Mouse (Mus musculus): ENCODE data around the gene Cers6.
A peak's percentile ranks its signal among the peaks of the same experiment; 100 is the strongest.

Cers6 gene

DNA sequence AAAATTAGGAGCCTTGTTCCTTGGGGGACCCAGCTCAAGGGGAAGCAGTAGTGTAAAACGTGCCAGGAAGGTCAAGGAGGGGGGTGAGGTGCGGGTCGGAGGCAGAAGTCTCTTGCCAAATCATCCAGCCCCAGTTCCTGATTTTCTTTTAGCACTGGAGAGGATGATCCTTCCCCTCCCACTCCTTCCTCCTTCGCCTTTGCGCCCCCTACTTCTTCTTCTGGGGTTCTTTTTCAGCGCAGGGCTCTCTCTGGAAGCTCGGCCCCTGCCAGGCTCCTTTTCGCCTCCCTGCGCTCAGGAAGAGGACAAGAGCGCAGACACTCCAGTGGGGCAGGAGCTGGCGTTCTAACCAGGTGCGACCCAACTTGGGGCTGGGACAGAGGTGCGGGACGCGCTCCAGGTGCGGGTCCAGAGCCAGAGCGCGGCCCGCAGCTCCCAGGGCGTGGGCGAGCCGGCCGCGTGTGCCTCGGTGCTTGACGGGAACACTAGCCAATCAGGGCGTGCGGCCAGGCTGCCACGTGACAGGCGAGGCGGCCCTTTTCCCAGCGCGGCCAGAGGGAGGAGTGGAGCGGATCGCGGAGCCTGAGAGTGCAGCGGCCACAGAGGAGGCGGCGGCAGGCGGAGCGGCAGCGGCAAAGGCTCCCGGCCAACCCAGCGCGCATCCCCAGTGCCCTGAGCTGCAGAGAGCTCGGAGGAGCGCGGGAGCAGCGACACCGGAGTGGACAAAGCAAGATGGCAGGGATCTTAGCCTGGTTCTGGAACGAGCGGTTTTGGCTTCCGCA lies at the start of gene Cers6:
Gene Cers6, plus strand, starts transcription at position 538 of the 782 bp plus-strand sequence.
- peak; percentile 94 for DNase-seq (ENCODE audit: low spot score)

DNA sequence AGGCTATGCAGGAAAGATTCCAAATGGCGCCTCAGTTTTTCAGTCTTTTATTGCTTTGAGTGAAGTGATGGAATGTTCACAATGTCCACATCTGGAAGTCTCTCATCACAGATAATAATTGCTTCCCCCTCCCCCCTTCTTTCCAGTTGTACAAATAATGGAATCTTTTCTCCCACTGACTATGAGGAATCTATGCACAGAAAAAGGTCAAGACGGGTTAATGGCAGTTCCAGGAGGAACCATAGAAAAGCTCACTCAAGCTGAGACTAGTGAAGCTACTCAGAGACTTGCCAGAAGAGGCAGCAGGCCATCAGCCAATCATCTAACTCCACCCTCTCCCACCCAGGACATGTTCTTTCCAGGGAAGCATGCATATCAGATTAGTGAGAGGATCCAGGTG lies 46.8 kb upstream of the Cers6 start:
- DNase-seq (ENCODE audit: low spot score): no peak

- DNase-seq (ENCODE audit: low spot score): no peak
Observed at GRCm38 (mm10) chr2:68819040-68819439, 42.2 kb upstream of the Cers6 start.

- DNase-seq (ENCODE audit: low spot score): no peak
Observed at GRCm38 (mm10) chr2:68822152-68822887, 38.9 kb upstream of the Cers6 start.

GRCm38 (mm10) chr2:68825326-68826020 lies 35.8 kb upstream of the Cers6 start:
- DNase-seq (ENCODE audit: low spot score): no peak

- DNase-seq (ENCODE audit: low spot score): no peak
Observed at GRCm38 (mm10) chr2:68843330-68843729, 17.9 kb upstream of the Cers6 start.

DNA sequence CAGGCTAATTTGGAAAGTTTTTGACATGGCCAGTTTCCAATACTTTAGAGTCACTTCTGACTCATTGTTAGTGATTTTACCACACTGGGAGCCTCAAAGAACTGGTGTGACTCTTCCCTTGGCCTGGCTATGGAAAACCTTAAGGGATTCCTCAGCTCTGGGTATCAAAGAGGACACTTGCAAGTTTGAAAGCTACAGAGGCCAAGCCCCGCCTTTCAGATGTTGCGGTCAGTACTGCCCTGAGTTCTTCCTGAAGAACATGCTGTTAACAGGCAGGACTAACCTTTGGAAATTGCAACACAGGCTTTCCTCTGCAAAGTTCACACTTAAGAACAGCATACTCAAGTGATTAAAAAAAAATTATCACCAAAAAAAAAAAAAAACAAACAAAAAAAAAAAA lies 16.7 kb upstream of the Cers6 start:
- DNase-seq (ENCODE audit: low spot score): no peak

GRCm38 (mm10) chr2:68845002-68845740 lies 16.1 kb upstream of the Cers6 start:
- DNase-seq (ENCODE audit: low spot score): no peak

GRCm38 (mm10) chr2:68860391-68860790 lies 850 bp upstream of the Cers6 start:
- DNase-seq (ENCODE audit: low spot score): no peak

DNA sequence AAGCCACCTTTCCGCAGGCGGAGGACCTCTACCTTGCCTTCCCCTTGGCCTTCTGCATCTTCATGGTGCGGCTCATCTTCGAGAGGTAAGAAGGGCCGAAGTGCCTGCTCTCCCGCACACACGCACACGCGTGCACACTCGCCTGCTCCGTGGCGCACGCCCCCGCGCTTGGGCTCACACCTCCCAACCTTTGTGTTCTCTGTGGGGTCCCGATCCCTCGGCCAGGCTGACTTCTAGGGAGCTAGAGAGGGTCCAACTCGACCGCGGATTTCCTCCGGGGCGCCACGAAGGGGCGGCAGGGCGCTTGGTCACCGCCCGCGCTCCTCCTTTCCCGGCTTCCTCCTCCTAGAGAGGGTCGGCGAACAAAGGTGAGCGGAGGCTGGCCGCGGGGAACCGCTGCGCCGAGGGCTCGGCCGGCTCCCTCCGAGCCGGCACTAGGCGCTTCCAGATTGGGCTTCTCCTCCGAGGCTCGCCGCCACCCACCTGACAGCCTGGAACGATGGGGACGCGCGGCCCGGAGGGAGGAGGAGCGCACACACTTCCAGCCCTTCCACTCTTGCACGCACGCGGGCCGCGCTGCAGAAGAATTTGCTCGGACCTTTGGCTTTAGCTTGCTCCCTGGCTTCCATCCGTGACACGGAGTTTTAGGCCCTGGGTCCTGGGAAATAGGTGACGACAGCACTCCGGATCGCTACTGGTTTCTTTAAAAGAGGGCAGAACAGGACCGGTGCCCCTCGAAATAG lies 651 bp downstream of the Cers6 start:
- DNase-seq (ENCODE audit: low spot score): peak; percentile 42

DNA sequence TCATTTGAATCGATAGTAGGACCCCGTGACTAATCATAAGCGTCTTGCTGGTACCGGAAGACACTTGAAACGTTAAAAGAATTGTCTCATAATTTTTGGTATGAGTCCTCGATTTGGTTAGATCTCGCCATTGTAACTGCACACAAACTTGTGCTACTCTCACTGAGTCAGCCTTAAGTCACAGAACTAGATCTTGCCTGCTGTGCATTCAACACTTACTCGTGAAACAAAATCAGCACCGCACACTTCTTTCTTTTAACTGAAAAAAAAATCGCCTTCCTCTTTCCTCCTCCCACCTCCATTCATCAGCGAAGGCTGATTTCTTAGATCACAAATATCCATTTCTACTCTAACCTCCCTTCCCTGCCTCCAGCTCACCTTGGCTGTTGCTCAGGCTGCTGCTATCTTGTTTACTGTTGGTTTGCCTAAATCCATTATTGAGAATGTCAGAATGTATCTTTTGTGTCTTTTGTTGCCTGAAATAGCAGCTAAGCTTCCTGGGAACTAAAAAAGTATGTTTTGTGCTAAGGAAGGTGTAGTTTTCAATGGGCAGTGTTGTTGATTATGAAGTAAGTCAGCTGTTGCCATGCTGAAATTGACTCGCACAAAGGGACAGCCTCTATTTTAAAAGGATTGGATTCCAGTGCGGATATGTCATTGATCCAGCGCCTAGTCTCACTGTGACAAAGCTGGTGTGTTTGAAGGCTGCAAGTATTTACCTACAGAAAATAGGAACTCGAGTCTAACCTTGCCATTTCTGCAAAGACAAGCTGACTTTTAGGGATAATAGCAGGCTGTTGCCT lies 1.4 kb downstream of the Cers6 start:
- DNase-seq (ENCODE audit: low spot score): peak; percentile 39

GRCm38 (mm10) chr2:68863561-68863960 lies 2.3 kb downstream of the Cers6 start:
- DNase-seq (ENCODE audit: low spot score): no peak

GRCm38 (mm10) chr2:68864366-68864765 lies 3.1 kb downstream of the Cers6 start:
- no peak for DNase-seq (ENCODE audit: low spot score)

DNA sequence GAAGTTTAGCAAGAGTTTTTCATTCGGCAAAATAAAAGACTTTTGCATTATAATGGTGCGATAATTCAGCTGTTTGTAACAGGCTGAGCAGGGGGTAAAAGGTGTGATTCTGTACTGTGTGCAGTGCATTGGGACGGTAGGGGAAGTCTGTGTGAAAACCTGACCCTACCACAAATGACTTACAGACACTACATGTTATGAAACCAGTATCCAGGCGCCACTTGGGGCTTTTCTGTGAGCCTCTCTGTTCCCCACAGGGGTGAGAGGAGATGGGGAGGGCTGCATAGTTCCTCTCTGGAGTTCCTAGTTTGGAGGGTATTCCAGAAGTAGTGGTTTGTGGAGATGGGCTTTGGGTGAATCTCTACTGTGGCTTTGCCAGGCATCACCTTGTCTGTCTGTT lies 5.9 kb downstream of the Cers6 start:
- no peak for DNase-seq (ENCODE audit: low spot score)

- DNase-seq (ENCODE audit: low spot score): no peak
Observed at GRCm38 (mm10) chr2:68870999-68871780, 9.9 kb downstream of the Cers6 start.

DNA sequence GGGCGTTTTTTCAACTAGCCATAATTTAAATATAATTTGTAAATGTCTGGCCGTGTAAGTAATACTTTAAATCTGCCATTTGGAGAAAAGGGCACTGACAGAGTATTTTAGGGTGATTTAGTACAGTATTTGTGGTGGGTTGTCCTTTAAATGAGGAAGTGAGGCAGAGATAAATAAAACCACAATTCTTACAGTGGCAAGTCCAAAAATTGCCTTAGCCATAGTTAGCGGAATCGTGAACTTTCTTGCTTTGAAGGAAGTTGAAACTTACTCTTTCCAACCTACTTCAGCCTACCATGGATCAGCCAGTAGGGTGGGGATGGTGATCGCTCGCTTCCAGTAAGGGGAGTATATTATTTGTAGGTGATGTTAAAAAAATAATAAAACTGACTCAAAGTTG lies 11.8 kb downstream of the Cers6 start:
- no peak for DNase-seq (ENCODE audit: low spot score)

DNA sequence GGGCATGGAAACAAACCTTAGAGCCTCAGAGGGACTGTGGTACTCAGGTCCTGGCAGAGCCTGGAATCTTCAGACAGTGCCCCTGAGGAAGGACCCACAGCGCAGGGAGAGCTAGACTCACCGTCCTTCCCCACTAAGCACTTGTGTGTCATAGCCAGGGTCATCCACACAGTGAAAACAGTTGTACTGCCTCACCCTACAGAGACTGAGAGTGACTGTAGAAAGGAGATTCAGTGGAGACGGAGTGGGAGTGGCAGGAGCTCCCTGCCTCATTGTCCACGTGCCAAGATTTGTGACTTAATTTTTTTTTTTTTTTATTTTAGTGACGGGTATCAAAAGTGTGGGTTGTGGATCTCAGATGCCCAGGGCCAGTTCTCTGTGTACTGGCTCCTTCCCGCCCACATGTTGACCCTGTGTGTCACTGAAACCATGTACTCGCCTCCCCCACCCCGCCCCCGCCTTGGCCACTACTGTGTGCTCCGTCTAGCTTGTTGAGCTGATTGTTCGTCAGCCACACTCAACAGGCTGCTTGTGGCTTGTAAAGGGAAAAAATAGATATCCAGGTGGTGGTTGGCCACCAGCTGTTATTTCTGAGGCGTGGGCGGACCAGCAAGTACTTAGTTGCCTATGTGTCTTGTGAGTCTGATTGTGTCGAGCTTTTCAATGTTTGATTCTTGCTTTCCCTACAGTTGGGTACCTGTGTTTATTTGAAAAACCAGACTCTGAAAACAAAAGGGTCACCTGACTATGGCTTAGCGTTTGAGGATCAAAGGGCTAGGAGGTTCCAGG lies 12.6 kb downstream of the Cers6 start:
- peak; percentile 66 for DNase-seq (ENCODE audit: low spot score)

DNA sequence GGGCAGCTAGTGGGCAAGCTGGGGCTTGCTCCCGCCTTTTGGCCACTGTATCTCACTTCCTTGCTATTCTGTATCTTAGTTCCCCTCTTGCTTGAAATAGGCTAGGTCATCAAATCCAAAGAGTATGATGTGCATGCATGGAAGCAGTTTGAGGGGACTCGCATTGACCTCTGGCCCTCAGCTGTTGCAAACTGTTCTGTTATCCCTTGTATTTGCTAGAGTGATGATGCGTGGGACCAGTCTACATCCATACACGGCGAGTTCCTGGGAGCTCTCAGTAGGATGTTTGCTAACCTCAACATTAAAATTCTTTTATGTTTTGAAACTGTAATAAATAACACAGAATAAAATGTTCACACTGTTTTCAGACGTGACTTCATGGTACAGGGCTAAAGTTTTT lies 13.3 kb downstream of the Cers6 start:
- no peak for DNase-seq (ENCODE audit: low spot score)

DNA sequence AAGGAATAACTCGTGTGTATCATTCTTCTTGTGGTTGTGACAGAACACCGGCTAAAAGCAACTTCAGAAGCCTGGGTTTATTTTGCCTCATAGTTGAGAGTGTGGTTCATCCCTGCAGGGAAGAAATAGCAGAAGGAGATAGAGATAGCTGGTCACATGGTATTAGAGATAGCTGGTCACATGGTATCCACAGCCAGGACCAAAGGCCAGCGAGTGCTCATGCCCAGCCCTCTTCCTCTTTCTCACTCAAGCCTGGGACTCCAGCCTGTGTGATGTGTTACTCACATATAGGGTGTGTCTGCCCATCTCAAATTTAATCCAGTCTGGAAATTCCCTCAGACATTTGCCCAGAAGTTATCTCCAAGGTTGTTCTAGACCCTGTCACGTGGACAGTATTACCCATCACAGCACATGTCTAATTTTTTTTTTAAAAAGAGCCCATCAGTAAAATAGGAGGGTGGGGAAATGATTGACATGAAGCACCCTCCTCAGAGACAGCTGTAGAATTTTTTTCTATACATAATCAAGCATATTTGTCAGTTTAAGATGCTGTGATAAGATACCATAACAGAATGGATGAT lies 17.9 kb downstream of the Cers6 start:
- DNase-seq (ENCODE audit: low spot score): no peak
